Mouse (Mus musculus): ENCODE measurements around the gene Rtp2. TPM values are rescaled to one million over a fixed set of nuclear protein-coding genes. Genes with fewer than 3 reads are reported as not detected.

The Rtp2 gene
- polyA plus RNA-seq (2012; fragmentation: generic; extraction: Trizol), result not detected

GRCm38 (mm10) chr16:23932294-23932693 lies at the start of gene Rtp2:
Gene Rtp2, minus strand, starts transcription at chr16:23932394.

GRCm38 (mm10) chr16:23890636-23891035 lies 41.6 kb downstream of the Rtp2 start, which contains the start of gene Sst:
Gene Sst, minus strand, starts transcription at chr16:23890958.

Other genes with a start within 250 kb of the Rtp2 start
- gene Sst, start 41.4 kb downstream of the Rtp2 start, polyA plus RNA-seq (2012; fragmentation: generic; extraction: Trizol), result not detected
- gene Gm37419, start 56.1 kb upstream of the Rtp2 start, polyA plus RNA-seq (2012; fragmentation: generic; extraction: Trizol), result not detected
- 1 to 10 TPM in 1 of 2 experiments, under 1 TPM in 1; 0.53 to 9.6 TPM for gene Bcl6, start 56.5 kb upstream of the Rtp2 start, polyA plus RNA-seq (2012; fragmentation: generic; extraction: Trizol)